Mouse (Mus musculus) CD4-positive, CD25-positive, alpha-beta regulatory T cell, adult 2 months (primary cell): ENCODE results near the gene Zfp148.

Experiments used
- DNase-seq: peaks from one replicate; pipeline ENCODE4 v3.0.0-alpha.2; 2012; ENCODE audit warnings: low read depth, low spot score

Zfp148 gene

GRCm38 (mm10) chr16:33529502-33530454, 149.1 kb downstream of the Zfp148 start:
- no peak for DNase-seq

GRCm38 (mm10) chr16:33531184-33531583, 150.5 kb downstream of the Zfp148 start:
- DNase-seq: no peak

- DNase-seq: no peak
Measured at GRCm38 (mm10) chr16:33536456-33536855, 155.8 kb downstream of the Zfp148 start.

- DNase-seq: no peak
Measured at GRCm38 (mm10) chr16:33537499-33538225, 157.0 kb downstream of the Zfp148 start.

- no peak for DNase-seq
Measured at GRCm38 (mm10) chr16:33544346-33544745, 163.7 kb downstream of the Zfp148 start.

- DNase-seq: no peak
Measured at GRCm38 (mm10) chr16:33545530-33545929, 164.9 kb downstream of the Zfp148 start.

- no peak for DNase-seq
Measured at GRCm38 (mm10) chr16:33553689-33554342, 173.2 kb downstream of the Zfp148 start.
